Mouse (Mus musculus): ENCODE measurements around the gene Nde1. TPM values are rescaled to one million over a fixed set of nuclear protein-coding genes. Genes with fewer than 3 reads are reported as not detected.

Gene Nde1
- polyA plus RNA-seq, 1 experiment from 2014 or later, result 96.4 TPM

GRCm38 (mm10) chr16:14166490-14166889 is 3.4 kb downstream of the Nde1 start:
- Histone ChIP-seq H3K4me2 (no peak overlapping the region), H3K4me1 (peaks cover 23% of the 10 kb centered on the region), H3K9me3 (no peaks in the 10 kb centered on the region), H3K36me3 (peaks cover 36% of the 10 kb centered on the region), H3K27me3 (no peaks in the 10 kb centered on the region), H3K4me3 (no peak overlapping the region), H3K9ac (no peak overlapping the region), H3K27ac (no peak overlapping the region)
- 91% methylated on average over 4 of the region's 4 CpGs for WGBS
- ATAC-seq (ENCODE audit: insufficient number of reproducible peaks, low FRiP score, low TSS enrichment, low read depth), result no peak

DNA sequence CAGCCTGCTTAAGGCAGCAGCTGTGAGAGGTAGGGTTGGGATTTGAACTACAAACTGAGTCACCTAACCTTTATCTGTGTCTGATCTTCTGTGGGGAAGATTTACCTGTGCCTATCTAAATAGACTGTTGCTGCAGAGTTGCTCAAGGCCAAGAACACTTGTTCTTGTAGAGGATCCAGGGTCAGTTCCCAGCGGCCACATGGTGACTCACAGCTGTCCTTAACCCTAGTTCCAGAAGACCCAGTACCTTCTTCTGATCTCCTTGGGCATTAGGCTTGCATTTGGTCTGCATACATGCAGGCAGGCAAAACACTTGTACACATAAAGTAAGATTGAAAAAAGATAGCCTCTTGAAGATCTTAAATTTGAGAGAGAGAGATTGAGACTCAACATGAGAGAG is 6.6 kb downstream of the Nde1 start:
- Histone ChIP-seq H3K4me2 (no peak overlapping the region), H3K4me1 (peaks cover 9% of the 10 kb centered on the region; the same call in 1 of the 2 replicates), H3K27me3 (no peaks in the 10 kb centered on the region), H3K9me3 (no peaks in the 10 kb centered on the region), H3K27ac (no peak overlapping the region), H3K36me3 (peaks cover 67% of the 10 kb centered on the region), H3K4me3 (no peak overlapping the region), H3K9ac (no peak overlapping the region)
- WGBS, result 86% methylated on average over 1 of the region's 1 CpGs
- ATAC-seq (ENCODE audit: insufficient number of reproducible peaks, low FRiP score, low TSS enrichment, low read depth), result no peak

DNA sequence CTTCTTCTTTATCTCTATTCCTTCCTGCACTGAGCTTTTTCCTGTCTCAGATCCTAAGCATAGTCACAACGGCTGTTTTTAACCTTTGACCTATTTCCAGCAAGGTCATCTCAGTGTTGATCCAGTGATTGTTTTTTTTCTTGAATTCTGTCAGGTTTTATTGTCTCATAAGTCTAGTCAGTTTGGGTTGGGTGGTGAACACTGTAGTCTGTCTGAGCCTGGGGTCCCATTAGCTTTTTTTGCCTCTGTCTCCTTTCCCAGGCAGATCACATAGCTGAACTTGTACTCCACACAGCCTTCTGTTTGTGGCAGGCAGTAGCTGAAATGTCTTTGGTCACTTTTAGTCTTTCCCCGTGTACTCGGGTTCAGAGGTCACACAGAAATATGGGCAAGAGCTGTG is 15.0 kb downstream of the Nde1 start:
- H3K4me3 ChIP-seq, result no peak overlapping the region
- WGBS, result 52% methylated on average over 3 of the region's 3 CpGs
- ATAC-seq (ENCODE audit: insufficient number of reproducible peaks, low FRiP score, low TSS enrichment, low read depth), result no peak
- no peak overlapping the region for H3K4me2 ChIP-seq
- H3K9ac ChIP-seq, result no peak overlapping the region
- H3K4me1 ChIP-seq, result no peaks in the 10 kb centered on the region
- no peak overlapping the region for H3K27ac ChIP-seq
- H3K9me3 ChIP-seq, result no peaks in the 10 kb centered on the region
- H3K27me3 ChIP-seq, result no peaks in the 10 kb centered on the region
- peaks cover 86% of the 10 kb centered on the region for H3K36me3 ChIP-seq

DNA sequence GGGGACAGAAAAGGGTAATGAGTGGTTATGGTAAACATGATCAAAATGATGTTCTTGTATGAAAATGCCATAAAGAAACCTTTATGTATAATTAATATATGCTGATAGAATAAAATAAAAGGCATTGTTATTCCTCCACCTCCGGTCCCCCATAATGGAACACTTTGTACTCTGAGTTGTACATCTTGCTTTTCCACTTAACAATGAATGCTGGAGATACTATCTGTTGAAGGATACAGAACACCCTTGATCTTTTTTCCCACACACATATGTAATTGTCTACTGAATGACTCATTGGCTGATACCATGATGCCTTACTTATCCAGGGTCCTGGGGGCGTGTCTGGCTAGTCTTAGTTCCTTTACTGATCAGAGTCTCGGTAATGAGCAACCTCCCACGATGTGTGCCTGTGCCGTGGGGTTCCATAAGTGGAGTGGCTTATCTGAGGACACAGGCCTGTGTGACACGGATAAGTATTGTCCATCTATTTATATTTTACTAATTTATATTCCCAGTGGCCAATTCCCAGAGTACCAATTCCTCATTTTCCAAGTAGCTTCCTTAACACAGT is 17.2 kb downstream of the Nde1 start:
- ATAC-seq (ENCODE audit: insufficient number of reproducible peaks, low FRiP score, low TSS enrichment, low read depth), result no peak
- 83% methylated on average over 6 of the region's 6 CpGs for WGBS
- no peaks in the 10 kb centered on the region for H3K27me3 ChIP-seq
- no peak overlapping the region for H3K27ac ChIP-seq
- H3K9me3 ChIP-seq, result no peaks in the 10 kb centered on the region
- H3K4me2 ChIP-seq, result no peak overlapping the region
- no peak overlapping the region for H3K4me3 ChIP-seq
- peaks cover 86% of the 10 kb centered on the region for H3K36me3 ChIP-seq
- H3K9ac ChIP-seq, result no peak overlapping the region
- H3K4me1 ChIP-seq, result no peaks in the 10 kb centered on the region

- H3K4me3 ChIP-seq, result no peak overlapping the region
- H3K9me3 ChIP-seq, result no peaks in the 10 kb centered on the region
- no peak for ATAC-seq (ENCODE audit: insufficient number of reproducible peaks, low FRiP score, low TSS enrichment, low read depth)
- no peak overlapping the region for H3K27ac ChIP-seq
- peaks cover 86% of the 10 kb centered on the region for H3K36me3 ChIP-seq
- no peaks in the 10 kb centered on the region for H3K27me3 ChIP-seq
- H3K9ac ChIP-seq, result no peak overlapping the region
- WGBS, result 82% methylated on average over 5 of the region's 5 CpGs
- H3K4me1 ChIP-seq, result no peaks in the 10 kb centered on the region
- H3K4me2 ChIP-seq, result no peak overlapping the region
Measured at GRCm38 (mm10) chr16:14182360-14182759, 19.3 kb downstream of the Nde1 start.

GRCm38 (mm10) chr16:14183856-14184255 is 20.8 kb downstream of the Nde1 start:
- Histone ChIP-seq H3K9me3 (no peaks in the 10 kb centered on the region), H3K27ac (no peak overlapping the region), H3K4me3 (no peak overlapping the region), H3K9ac (no peak overlapping the region), H3K36me3 (peaks cover 87% of the 10 kb centered on the region), H3K27me3 (no peaks in the 10 kb centered on the region), H3K4me2 (no peak overlapping the region), H3K4me1 (no peaks in the 10 kb centered on the region)
- ATAC-seq (ENCODE audit: insufficient number of reproducible peaks, low FRiP score, low TSS enrichment, low read depth), result no peak
- WGBS, result 76% methylated on average over 1 of the region's 1 CpGs

DNA sequence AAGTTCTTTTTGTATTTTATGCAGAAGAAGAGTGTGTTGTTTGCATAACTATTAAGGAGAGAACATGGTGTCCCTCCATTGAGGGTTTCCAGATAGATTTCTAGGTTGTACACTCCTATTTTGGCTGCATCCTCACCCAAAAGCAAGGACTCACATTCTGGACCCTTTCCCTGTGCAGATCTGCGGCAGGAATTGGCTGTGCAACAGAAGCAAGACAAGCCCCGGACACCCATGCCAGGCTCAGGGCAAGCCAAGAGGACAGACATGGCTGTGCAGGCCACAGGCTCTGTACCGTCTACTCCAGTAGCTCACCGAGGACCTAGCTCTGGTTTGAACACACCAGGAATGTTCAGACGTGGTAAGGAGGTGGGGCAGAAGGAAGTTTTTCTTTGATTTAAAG is 22.4 kb downstream of the Nde1 start:
- Histone ChIP-seq H3K4me3 (no peak overlapping the region), H3K4me2 (no peak overlapping the region), H3K4me1 (no peaks in the 10 kb centered on the region), H3K9me3 (no peaks in the 10 kb centered on the region), H3K9ac (no peak overlapping the region), H3K27ac (no peak overlapping the region), H3K27me3 (no peaks in the 10 kb centered on the region), H3K36me3 (peaks cover 89% of the 10 kb centered on the region)
- no peak for ATAC-seq (ENCODE audit: insufficient number of reproducible peaks, low FRiP score, low TSS enrichment, low read depth)
- WGBS, result 90% methylated on average over 5 of the region's 5 CpGs

DNA sequence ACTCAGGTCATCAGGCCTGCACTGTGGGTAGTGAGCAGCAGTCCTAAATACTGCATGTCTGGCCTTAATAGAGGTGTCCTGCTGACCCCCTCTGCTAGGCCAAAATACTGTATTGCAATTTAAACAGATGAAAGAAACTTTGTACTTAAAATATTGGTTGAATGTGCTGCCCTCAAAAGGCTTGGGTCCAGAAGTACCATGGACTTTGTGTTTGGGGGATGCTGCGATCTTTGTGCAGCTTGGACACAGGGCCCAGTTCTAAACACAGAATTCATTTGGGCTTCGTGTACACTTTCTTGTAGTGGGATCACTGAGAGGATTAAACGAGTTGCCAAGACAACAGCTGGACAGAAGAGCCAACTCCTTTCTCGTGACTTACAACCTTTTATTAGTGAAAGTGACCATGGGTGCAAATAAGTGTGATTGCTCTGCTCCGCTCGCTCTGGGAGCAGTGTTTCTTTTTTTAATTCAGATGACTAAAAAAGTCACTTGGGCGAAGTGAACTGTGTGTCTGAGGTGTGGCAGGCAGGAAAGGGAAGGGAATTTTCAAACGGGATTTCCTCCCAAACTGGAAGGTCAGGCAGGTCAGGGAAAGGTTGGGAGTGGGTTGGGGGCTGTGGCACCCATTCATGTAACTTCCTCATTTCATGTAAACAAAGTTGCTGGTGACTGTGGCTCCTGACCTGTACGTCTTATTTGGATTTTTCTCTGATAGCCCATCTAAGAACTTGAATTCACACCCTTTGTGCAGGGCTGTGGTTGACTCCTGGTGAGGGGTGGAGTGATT is 31.3 kb downstream of the Nde1 start:
- Histone ChIP-seq H3K4me3 (no peak overlapping the region), H3K9ac (no peak overlapping the region), H3K27me3 (no peaks in the 10 kb centered on the region), H3K4me1 (no peaks in the 10 kb centered on the region), H3K4me2 (no peak overlapping the region), H3K27ac (no peak overlapping the region), H3K36me3 (peaks cover 38% of the 10 kb centered on the region), H3K9me3 (no peaks in the 10 kb centered on the region)
- ATAC-seq (ENCODE audit: insufficient number of reproducible peaks, low FRiP score, low TSS enrichment, low read depth), result no peak
- WGBS, result 73% methylated on average over 9 of the region's 9 CpGs

DNA sequence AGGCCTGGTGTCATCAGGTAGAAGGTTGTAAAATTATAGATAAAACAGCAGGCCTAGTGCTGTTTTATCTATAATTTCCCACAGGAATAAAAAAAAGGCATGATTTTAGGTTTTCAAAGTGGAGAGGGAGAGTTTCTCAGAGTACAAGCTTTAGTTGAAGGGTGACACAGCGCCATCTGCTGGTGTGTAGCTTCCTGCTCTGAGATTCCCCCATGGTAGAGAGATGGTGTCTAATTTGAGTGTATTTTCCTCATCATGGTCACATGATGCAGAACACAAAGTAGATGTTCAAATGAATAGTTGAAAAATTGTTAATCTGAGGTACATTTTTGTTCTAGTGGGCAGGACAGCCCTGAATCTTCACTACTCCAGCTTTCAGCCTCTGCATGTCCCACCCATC is 32.4 kb downstream of the Nde1 start:
- ATAC-seq (ENCODE audit: insufficient number of reproducible peaks, low FRiP score, low TSS enrichment, low read depth), result no peak
- H3K9me3 ChIP-seq, result no peaks in the 10 kb centered on the region
- no peak overlapping the region for H3K27ac ChIP-seq
- no peak overlapping the region for H3K4me3 ChIP-seq
- no peak overlapping the region for H3K9ac ChIP-seq
- no peaks in the 10 kb centered on the region for H3K27me3 ChIP-seq
- H3K36me3 ChIP-seq, result peaks cover 27% of the 10 kb centered on the region
- 34% methylated on average over 1 of the region's 1 CpGs for WGBS
- H3K4me2 ChIP-seq, result no peak overlapping the region
- no peaks in the 10 kb centered on the region for H3K4me1 ChIP-seq

- no peak overlapping the region for H3K9ac ChIP-seq
- no peak for ATAC-seq (ENCODE audit: insufficient number of reproducible peaks, low FRiP score, low TSS enrichment, low read depth)
- no peaks in the 10 kb centered on the region for H3K9me3 ChIP-seq
- H3K27ac ChIP-seq, result no peak overlapping the region
- H3K4me3 ChIP-seq, result no peak overlapping the region
- no peaks in the 10 kb centered on the region; the same call in 1 of the 2 replicates for H3K36me3 ChIP-seq
- no peaks in the 10 kb centered on the region for H3K27me3 ChIP-seq
- 73% methylated on average over 4 of the region's 4 CpGs for WGBS
- no peaks in the 10 kb centered on the region for H3K4me1 ChIP-seq
- H3K4me2 ChIP-seq, result no peak overlapping the region
Measured at GRCm38 (mm10) chr16:14198798-14199197, 35.7 kb downstream of the Nde1 start.

GRCm38 (mm10) chr16:14215156-14215555 is 52.1 kb downstream of the Nde1 start:
- 79% methylated on average over 3 of the region's 3 CpGs for WGBS

DNA sequence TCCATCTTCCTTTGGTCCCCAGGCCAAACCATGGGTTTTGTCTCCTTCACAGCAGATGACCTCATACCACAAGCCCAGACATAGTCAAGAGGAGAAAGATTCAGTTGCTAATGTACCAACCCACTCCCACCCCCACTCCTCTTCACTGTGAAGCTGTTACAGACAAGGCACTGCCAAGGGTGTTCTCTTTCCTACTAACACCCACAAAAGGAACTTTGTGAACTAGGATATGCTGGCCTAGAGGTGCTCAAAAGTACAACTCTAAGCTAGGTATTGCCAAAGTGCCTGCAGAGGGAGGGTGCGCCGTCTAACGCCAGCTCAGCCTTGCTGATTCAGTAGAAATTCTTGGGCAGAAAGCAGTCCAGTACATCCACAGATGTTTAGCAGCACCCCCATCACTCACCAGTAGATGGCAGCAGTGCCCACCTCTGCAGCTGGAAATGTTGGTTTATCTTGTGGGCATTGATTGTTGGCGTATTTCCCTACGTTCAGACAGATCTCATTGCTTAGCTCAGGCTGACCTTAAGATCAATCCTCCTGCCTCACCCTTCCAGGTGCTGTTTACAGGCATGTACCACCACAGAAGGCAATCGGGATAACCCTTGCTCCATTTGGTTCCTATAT is 74.1 kb downstream of the Nde1 start:
- no peak for ATAC-seq (ENCODE audit: insufficient number of reproducible peaks, low FRiP score, low TSS enrichment, low read depth)
- no peak overlapping the region for H3K27ac ChIP-seq
- no peaks in the 10 kb centered on the region for H3K27me3 ChIP-seq

More at GRCm38 (mm10) chr16:14215156-14215555, 52.1 kb downstream of the Nde1 start:
- H3K27me3 ChIP-seq, result no peaks in the 10 kb centered on the region
- H3K4me3 ChIP-seq, result no peak overlapping the region
- H3K27ac ChIP-seq, result no peak overlapping the region
- H3K4me1 ChIP-seq, result no peaks in the 10 kb centered on the region
- no peaks in the 10 kb centered on the region for H3K9me3 ChIP-seq
- no peak overlapping the region for H3K4me2 ChIP-seq
- no peak for ATAC-seq (ENCODE audit: insufficient number of reproducible peaks, low FRiP score, low TSS enrichment, low read depth)
- no peaks in the 10 kb centered on the region for H3K36me3 ChIP-seq
- H3K9ac ChIP-seq, result no peak overlapping the region

More for the DNA sequence above, 74.1 kb downstream of the Nde1 start:
- no peaks in the 10 kb centered on the region for H3K4me1 ChIP-seq
- WGBS, result 17% methylated on average over 6 of the region's 6 CpGs
- H3K4me3 ChIP-seq, result no peak overlapping the region
- H3K9ac ChIP-seq, result no peak overlapping the region
- H3K4me2 ChIP-seq, result no peak overlapping the region
- no peaks in the 10 kb centered on the region for H3K36me3 ChIP-seq
- H3K9me3 ChIP-seq, result no peaks in the 10 kb centered on the region

Data from limb, embryonic 15.5 days (tissue).